Mouse (Mus musculus): ENCODE data around the gene Dctd.

DNA sequence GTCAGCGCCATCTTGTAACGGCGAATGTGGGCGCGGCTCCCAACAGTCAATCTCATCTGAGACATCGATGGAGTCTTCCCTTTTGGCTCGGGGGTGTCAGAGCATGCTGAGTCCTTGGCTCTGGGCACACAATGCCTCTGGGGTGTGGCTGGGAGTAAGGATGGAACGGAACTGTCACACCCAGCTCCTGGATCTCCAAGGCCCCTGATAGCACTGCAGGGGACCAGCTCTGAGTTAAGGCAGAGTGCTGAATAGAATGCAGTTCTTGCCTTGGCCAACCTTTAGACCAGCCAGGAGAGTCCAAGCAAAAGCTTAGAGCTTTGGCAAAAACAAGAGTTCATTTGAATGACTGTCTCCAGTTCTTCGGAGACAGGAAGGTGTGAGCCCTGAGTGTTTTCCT lies 97.1 kb downstream of the Dctd start:
- TF ChIP-seq CTCF (IDR thresholded peaks at IDR 0.05; ENCODE audit: control insufficient read depth, insufficient read depth, insufficient replicate concordance, low read depth, low read length) (no peak), POLR2A (IDR thresholded peaks at IDR 0.05; ENCODE audit: control insufficient read depth, low read depth, low read length) (no peak)
